Mouse (Mus musculus) brain, embryonic 14.5 days (tissue): Measurements from ENCODE around the gene Mindy4. TPM values are rescaled to one million over a fixed set of nuclear protein-coding genes. Genes with fewer than 3 reads are reported as not detected.

Experiments
- DNase-seq: peaks from one replicate; pipeline ENCODE4 v3.0.0-alpha.2; 2011; ENCODE audit warnings: low read depth
- CTCF ChIP-seq: fragments of 200-500 bp; IDR thresholded peaks from 2 replicates; pipeline ENCODE4 v1.5.1; 2012; ENCODE audit warnings: inconsistent platforms, mild to moderate bottlenecking, moderate library complexity, borderline replicate concordance; ENCODE audit not compliant: insufficient read depth, insufficient read length; ENCODE audit errors: extremely low read depth
- POLR2A ChIP-seq: fragments of 200-500 bp; IDR thresholded peaks from 2 replicates; pipeline ENCODE4 v1.6.1; 2012; ENCODE audit warnings: mild to moderate bottlenecking, inconsistent platforms, borderline replicate concordance; ENCODE audit not compliant: poor library complexity, insufficient read depth, insufficient read length, severe bottlenecking; ENCODE audit errors: extremely low read depth
- polyA plus RNA-seq: library from polyadenylated mRNA; depleted of rRNA; stranded (reverse); fragments of >200 nt; gene quantifications from 2 replicates; pipeline ENCODE4 v1.2.3, GENCODE M21; 2012

Mindy4 gene
- polyA plus RNA-seq, 1 experiment: 10.9 TPM

- TF ChIP-seq CTCF: no peak
- no peak for TF ChIP-seq POLR2A
- DNase-seq: peak; percentile 11
These were observed 92.1 kb downstream of the Mindy4 start for GRCm38 (mm10) chr6:55295325-55295724.

GRCm38 (mm10) chr6:55299482-55299881 lies 96.3 kb downstream of the Mindy4 start:
- no peak for TF ChIP-seq CTCF
- TF ChIP-seq POLR2A: no peak
- no peak for DNase-seq

- no peak for DNase-seq
- TF ChIP-seq POLR2A (no peak), CTCF (no peak)
These were observed 96.7 kb downstream of the Mindy4 start for GRCm38 (mm10) chr6:55299917-55300316.

- DNase-seq: no peak
- TF ChIP-seq POLR2A: no peak
- TF ChIP-seq CTCF: no peak
These were observed 97.5 kb downstream of the Mindy4 start for GRCm38 (mm10) chr6:55300704-55301103.

GRCm38 (mm10) chr6:55310179-55310578 lies 107.0 kb downstream of the Mindy4 start:
- TF ChIP-seq POLR2A: no peak
- no peak for TF ChIP-seq CTCF
- no peak for DNase-seq

- no peak for DNase-seq
- TF ChIP-seq CTCF (no peak), POLR2A (no peak)
These were observed 108.8 kb downstream of the Mindy4 start for GRCm38 (mm10) chr6:55311962-55312361.

GRCm38 (mm10) chr6:55313893-55314292 lies 110.7 kb downstream of the Mindy4 start:
- TF ChIP-seq CTCF (no peak), POLR2A (no peak)
- no peak for DNase-seq

GRCm38 (mm10) chr6:55314628-55315027 lies 111.4 kb downstream of the Mindy4 start:
- TF ChIP-seq POLR2A (no peak), CTCF (no peak)
- DNase-seq: no peak

- DNase-seq: no peak
- no peak for TF ChIP-seq CTCF
These were observed 115.4 kb downstream of the Mindy4 start for GRCm38 (mm10) chr6:55318597-55318996.

- DNase-seq: peak; percentile 44
- TF ChIP-seq CTCF (no peak), POLR2A (no peak)
These were observed 116.7 kb downstream of the Mindy4 start for GRCm38 (mm10) chr6:55319585-55320551.

GRCm38 (mm10) chr6:55320894-55321293 lies 117.7 kb downstream of the Mindy4 start:
- DNase-seq: no peak
- no peak for TF ChIP-seq CTCF
- no peak for TF ChIP-seq POLR2A

- no peak for TF ChIP-seq CTCF
- TF ChIP-seq POLR2A: no peak
- no peak for DNase-seq
These were observed 118.3 kb downstream of the Mindy4 start for GRCm38 (mm10) chr6:55321518-55321917.
